Mouse (Mus musculus): ENCODE measurements around the gene Neu4.
"Not testable (repeated sequence)": the region's sequence is repeated elsewhere in the genome, so short reads cannot be mapped to it uniquely, and the experiment has no call there.

The Neu4 gene

DNA sequence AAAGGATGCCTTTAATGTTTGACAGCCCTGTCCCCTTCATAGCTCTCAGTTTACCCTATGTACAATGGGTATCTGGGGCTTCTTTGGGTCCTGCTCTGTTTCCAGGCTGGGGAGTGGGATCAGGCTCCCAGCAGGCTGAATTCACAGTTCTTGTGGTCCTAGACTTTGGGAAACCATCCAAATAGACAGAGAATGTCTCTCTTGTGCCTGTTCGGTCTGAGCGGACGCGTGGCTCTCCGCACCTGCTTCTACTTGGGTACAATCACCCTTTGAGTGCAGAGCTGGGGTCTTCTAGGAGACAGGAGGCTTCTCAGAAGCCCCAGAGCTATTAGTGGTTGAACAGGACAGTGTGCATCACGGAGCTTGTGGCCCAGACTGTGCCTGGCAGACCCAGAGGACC is at the start of gene Neu4:
Neu4 (plus strand) TSS at position 301 of the 400 bp plus-strand sequence.
- no peak for DNase-seq (ENCODE audit: low spot score in 2 of 2)

- DNase-seq (ENCODE audit: low spot score in 2 of 2) = not testable (repeated sequence)
Measured at GRCm38 (mm10) chr1:93970797-93971196, 49.5 kb upstream of the Neu4 start.

GRCm38 (mm10) chr1:93975764-93976163 is 44.5 kb upstream of the Neu4 start:
- not testable (repeated sequence) for DNase-seq (ENCODE audit: low spot score in 2 of 2)

GRCm38 (mm10) chr1:93978287-93978686 is 42.0 kb upstream of the Neu4 start:
- DNase-seq (ENCODE audit: low spot score in 2 of 2) = not testable (repeated sequence)

- not testable (repeated sequence) for DNase-seq (ENCODE audit: low spot score in 2 of 2)
Measured at GRCm38 (mm10) chr1:93980932-93981331, 39.3 kb upstream of the Neu4 start.

DNA sequence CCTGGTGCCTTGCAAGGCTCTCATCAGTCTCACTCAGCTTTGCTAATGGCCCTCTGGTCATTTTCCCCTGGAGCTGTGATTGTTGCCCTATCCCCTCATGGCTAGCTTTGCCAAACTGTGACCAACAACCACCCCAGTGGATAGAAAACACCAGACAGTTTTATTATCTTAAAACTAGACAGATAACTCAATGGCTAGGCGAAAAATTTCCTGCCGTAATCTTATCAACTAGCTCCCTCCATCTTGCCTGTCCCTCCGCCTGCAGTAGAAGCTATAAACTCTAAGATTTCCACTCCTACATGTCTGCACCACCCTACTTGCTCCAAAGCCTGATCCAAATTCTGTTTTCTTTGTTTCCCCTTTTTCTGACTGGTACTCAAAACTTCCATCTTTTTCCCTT is 34.1 kb upstream of the Neu4 start:
- DNase-seq (ENCODE audit: low spot score in 2 of 2) = no peak

- DNase-seq (ENCODE audit: low spot score in 2 of 2) = no peak
Measured at GRCm38 (mm10) chr1:93988786-93989185, 31.5 kb upstream of the Neu4 start.

- DNase-seq (ENCODE audit: low spot score in 2 of 2) = not testable (repeated sequence)
Measured at GRCm38 (mm10) chr1:93990209-93990608, 30.0 kb upstream of the Neu4 start, which contains the start of gene Gal3st2c. Gene Gal3st2c, plus strand, starts transcription at chr1:93990509.

GRCm38 (mm10) chr1:93991068-93991467 is 29.2 kb upstream of the Neu4 start:
- not testable (repeated sequence) for DNase-seq (ENCODE audit: low spot score in 2 of 2)

GRCm38 (mm10) chr1:93991491-93991890 is 28.8 kb upstream of the Neu4 start:
- not testable (repeated sequence) for DNase-seq (ENCODE audit: low spot score in 2 of 2)

- DNase-seq (ENCODE audit: low spot score in 2 of 2) = no peak
Measured at GRCm38 (mm10) chr1:94001023-94001422, 19.2 kb upstream of the Neu4 start.

GRCm38 (mm10) chr1:94005954-94006506 is 14.2 kb upstream of the Neu4 start:
- DNase-seq (ENCODE audit: low spot score in 2 of 2) = not testable (repeated sequence)

DNA sequence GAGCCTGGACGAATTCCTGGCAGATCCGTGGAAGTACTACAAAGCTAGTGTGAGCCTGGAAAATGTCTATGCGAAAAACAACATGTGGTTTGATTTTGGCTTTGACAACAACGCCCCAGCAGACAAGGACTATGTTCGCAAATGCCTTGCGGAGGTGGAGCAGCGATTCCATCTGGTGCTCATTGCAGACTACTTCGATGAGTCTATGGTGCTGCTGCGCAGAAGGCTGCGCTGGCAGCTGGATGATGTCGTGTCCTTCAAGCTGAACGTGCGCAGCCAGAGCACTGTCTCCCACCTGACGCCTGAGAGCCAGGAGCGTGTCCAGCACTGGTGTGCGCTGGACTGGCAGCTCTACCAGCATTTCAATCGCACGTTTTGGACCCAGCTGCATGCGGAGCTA is 11.4 kb upstream of the Neu4 start:
- DNase-seq (ENCODE audit: low spot score in 2 of 2) = not testable (repeated sequence)

DNA sequence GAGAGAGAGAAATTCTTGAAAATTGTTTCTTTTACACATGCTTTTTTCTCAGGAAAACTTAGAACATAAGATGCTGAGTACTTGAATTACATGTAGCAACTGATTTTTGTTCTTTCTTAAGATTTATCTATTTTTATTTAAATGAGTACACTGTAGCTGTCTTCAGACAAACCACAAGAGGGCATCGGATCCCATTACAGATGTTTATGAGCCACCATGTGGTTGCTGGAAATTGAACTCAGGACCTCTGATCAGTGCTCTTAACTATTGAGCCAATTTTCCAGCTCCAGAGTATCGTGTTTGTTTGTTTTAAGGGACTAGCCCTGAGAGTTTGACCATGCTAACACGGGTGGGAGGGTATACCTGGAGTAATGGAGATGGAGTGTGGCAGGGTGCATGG is 8.6 kb upstream of the Neu4 start:
- no peak for DNase-seq (ENCODE audit: low spot score in 2 of 2)

DNA sequence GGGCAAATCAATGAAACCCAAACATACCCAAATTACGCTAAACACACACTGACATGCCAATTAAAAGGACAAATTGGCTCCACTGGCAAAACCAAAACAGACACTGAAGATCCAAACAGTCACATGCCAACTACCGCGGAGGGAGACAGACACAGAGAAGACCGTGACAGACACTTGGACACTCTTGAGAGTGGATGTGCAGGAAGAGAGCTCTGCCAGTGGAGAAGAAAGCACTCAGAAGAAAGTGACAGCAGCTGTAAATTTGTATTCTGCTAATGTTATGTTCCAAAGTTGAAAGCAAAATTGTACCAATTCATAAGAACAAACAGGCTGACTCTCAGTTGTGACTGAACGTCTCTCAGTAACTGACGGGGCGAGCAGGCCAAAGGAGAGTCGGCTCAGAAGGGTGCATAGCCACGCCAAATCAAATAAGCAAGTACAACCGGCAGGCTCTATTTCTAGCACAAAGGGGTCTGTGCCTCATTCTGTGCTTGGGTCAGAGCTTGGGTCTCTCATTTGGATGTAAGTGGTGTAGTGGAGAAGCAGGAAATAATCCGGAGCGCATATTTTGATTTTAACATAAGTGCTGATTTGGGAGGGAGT is 7.4 kb downstream of the Neu4 start:
- no peak for DNase-seq (ENCODE audit: low spot score in 2 of 2)

DNA sequence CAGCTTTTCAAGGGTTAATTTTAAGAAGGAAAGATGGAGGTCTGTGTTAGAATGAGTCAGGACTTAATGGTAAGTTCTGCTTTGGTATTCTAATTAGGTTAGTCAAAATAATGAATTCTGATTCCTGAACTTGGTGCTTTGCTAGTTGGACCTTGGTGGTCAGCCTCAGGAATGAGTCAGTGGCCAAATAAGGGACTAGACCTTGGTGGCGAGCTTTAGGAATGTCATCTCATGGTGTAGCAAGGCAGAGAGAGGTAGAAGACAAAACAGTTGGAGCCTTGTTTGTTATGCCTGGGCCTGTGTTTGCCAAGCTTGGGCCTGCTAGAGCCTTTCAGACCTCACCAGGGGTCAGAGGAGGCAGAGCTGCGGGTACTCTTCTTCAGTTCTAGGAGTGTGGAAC is 8.5 kb downstream of the Neu4 start:
- DNase-seq (ENCODE audit: low spot score in 2 of 2) = no peak

DNA sequence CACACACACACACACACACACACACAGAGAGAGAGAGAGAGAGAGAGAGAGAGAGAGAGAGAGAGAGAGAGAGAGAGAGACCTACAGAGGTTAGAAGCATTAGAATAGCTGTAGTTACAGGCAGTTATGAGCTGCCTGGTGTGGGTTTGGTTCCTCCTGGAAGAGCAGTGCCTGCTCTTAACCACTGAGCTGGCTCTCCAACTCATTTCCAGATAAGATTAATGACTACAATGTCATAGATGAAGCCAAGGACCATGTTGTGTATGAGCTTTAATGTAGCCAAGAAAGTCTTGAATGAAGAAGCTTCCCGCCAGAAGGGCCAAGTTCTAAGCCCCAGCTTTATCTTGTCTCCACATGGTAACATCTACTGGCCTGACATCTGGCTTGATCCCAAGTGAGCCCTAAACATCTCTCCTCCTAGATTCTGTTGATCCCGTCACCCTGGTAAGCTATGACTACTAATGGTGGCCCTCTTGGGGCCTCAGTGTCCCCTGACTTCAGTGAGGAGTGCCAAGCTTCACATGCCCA is 12.9 kb downstream of the Neu4 start:
- no peak for DNase-seq (ENCODE audit: low spot score in 2 of 2)

- DNase-seq (ENCODE audit: low spot score in 2 of 2) = peak; percentile 83
Measured at GRCm38 (mm10) chr1:94034984-94035743, 14.9 kb downstream of the Neu4 start.

DNA sequence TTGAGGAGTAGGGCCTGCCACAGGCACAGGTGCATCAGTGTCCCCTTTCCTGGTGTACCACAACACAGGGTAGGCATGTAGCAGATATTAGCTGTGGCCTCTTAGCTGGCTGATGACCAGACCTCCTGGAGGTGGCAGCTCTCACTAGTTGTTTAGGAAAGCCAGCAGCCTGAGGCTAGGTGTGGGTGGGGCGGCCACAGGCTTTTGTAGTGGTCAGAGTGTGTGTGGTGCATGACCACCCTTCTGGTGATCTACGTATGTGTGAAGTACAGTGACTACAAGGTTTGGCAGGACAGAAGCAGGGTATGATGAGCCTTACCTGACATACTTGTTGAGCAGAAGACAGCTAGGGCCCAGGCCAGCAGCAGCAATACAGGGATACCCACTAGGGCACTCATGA is 20.1 kb downstream of the Neu4 start:
- DNase-seq (ENCODE audit: low spot score in 2 of 2) = no peak

GRCm38 (mm10) chr1:94045559-94045958 is 25.3 kb downstream of the Neu4 start:
- no peak for DNase-seq (ENCODE audit: low spot score in 2 of 2)

GRCm38 (mm10) chr1:94046544-94046943 is 26.3 kb downstream of the Neu4 start:
- DNase-seq (ENCODE audit: low spot score in 2 of 2) = no peak

DNA sequence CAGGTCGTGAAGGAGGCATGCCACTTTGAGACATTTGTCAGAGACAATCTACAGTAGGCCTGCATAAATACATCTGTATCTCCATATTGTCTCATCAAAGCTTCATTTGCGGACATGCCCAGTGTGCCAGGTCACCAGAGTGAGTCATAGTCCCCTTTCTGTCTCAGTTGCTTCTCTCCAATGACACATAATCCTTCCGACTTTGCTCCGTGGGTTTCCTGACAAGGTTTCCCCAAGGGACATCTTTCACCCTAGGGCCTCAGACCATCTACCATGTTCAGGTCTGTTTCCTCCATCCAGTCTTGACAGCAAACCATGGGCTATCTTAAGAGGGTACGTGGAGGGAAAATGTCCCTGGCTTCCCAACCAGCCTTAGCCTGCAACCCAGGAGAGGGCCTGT is 30.9 kb downstream of the Neu4 start:
- no peak for DNase-seq (ENCODE audit: low spot score in 2 of 2)

GRCm38 (mm10) chr1:94052373-94052772 is 32.1 kb downstream of the Neu4 start, which contains the start of gene Pdcd1:
Gene Pdcd1, minus strand, starts transcription at chr1:94052553.
- peak; percentile 29 to 37 for DNase-seq (ENCODE audit: low spot score in 2 of 2)
